ENCODE assay signal across 29 mouse cellular contexts in the genomic region with DNA sequence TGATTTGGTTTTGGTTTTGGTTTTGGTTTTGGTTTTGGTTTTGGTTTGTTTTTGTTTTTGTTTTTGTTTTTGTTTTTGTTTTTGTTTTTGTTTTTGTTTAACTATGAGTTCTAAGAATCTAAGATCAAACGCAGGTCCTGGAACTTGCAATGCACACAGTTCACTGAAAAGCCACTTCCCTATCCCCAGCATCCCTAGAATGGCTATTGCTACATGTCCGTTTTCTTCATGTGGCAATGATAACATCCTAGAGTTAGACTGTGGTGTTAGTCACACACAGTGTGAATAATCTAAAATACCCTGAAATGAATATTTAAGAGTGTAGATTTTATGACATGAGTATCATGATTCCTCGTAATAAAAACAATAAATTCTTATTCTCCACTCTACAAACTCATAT.
"Had no signal": no experiment of that assay in that cellular context is flagged by ENCODE, and none has a peak within 500 bp of the region (broad histone marks: within the 10 kb centered on the region; RNA-seq: fewer than 3 reads in every experiment).

No protein-coding gene starts in this region.

- H3K4me1 ChIP-seq: embryonic facial prominence, embryonic 12.5 days; embryonic facial prominence, embryonic 15.5 days; forebrain, embryonic 12.5 days; forebrain, embryonic 15.5 days had no signal

- H3K9me3 ChIP-seq: embryonic facial prominence, embryonic 10.5 days; embryonic facial prominence, embryonic 12.5 days; embryonic facial prominence, embryonic 13.5 days; embryonic facial prominence, embryonic 15.5 days; forebrain, embryonic 10.5 days; forebrain, embryonic 12.5 days; forebrain, embryonic 13.5 days; forebrain, embryonic 15.5 days had no signal

- H3K9ac ChIP-seq: embryonic facial prominence, embryonic 12.5 days; embryonic facial prominence, embryonic 13.5 days; embryonic facial prominence, embryonic 15.5 days; forebrain, embryonic 12.5 days; forebrain, embryonic 13.5 days; forebrain, embryonic 15.5 days; forebrain, postnatal 0 days had no signal

- ATAC-seq: forebrain, embryonic 13.5 days; forebrain, embryonic 14.5 days; forebrain, embryonic 15.5 days; forebrain, embryonic 16.5 days; forebrain, postnatal 0 days had no signal

- H3K4me3 ChIP-seq: embryonic facial prominence, embryonic 10.5 days; embryonic facial prominence, embryonic 12.5 days; embryonic facial prominence, embryonic 13.5 days; embryonic facial prominence, embryonic 15.5 days; erythroblast, embryonic 14.5 days; forebrain, embryonic 10.5 days; forebrain, embryonic 12.5 days; forebrain, embryonic 13.5 days; forebrain, embryonic 15.5 days; gastrocnemius, adult 2 months; heart, adult 2 months had no signal

- H3K36me3 ChIP-seq: embryonic facial prominence, embryonic 10.5 days; embryonic facial prominence, embryonic 12.5 days; embryonic facial prominence, embryonic 13.5 days; embryonic facial prominence, embryonic 15.5 days; forebrain, embryonic 10.5 days; forebrain, embryonic 12.5 days; forebrain, embryonic 15.5 days had no signal

- H3K4me2 ChIP-seq: embryonic facial prominence, embryonic 12.5 days; embryonic facial prominence, embryonic 13.5 days; embryonic facial prominence, embryonic 15.5 days; forebrain, embryonic 12.5 days; forebrain, embryonic 13.5 days; forebrain, embryonic 15.5 days had no signal

- H3K27me3 ChIP-seq: embryonic facial prominence, embryonic 12.5 days; embryonic facial prominence, embryonic 13.5 days; embryonic facial prominence, embryonic 15.5 days; forebrain, embryonic 12.5 days; forebrain, embryonic 13.5 days; forebrain, embryonic 15.5 days had no signal

- DNase-seq: cerebellum, adult 2 months; cerebellum, adult 8-10 months; cerebellum, adult 9-10 months; cerebellum, adult 9-11 months; cerebellum, postnatal 10 days; cerebellum, postnatal 14 days; cerebellum, postnatal 25 days; cerebellum, postnatal 36 days; embryo, embryonic 11 days; forebrain, postnatal 0 days; gastrocnemius, adult 2 months; gastrocnemius, postnatal 10 days; gastrocnemius, postnatal 14 days; gastrocnemius, postnatal 25 days; gastrocnemius, postnatal 36 days; heart, adult 11 months; heart, adult 18-20 months; heart, adult 2 months had no signal

- H3K27ac ChIP-seq: embryonic facial prominence, embryonic 10.5 days; embryonic facial prominence, embryonic 12.5 days; embryonic facial prominence, embryonic 13.5 days; embryonic facial prominence, embryonic 15.5 days; forebrain, embryonic 10.5 days; forebrain, embryonic 12.5 days; forebrain, embryonic 13.5 days; forebrain, embryonic 15.5 days; gastrocnemius, adult 2 months; heart, adult 2 months had no signal
